Mouse (Mus musculus) skeletal muscle tissue, adult 2 months (tissue): Measurements from ENCODE around the gene Antxr1.
A peak's percentile ranks its signal among the peaks of the same experiment; 100 is the strongest.

Experiments used
- DNase-seq: peaks from one replicate; pipeline ENCODE4 v3.0.0-alpha.2; 2012; ENCODE audit warnings: low read depth, low spot score

The Antxr1 gene

GRCm38 (mm10) chr6:87250701-87251100 is 84.9 kb downstream of the Antxr1 start:
- no peak for DNase-seq

- no peak for DNase-seq
Measured at GRCm38 (mm10) chr6:87248226-87248834, 87.3 kb downstream of the Antxr1 start.

- no peak for DNase-seq
Measured at GRCm38 (mm10) chr6:87244117-87245100, 91.2 kb downstream of the Antxr1 start.

GRCm38 (mm10) chr6:87237260-87237659 is 98.4 kb downstream of the Antxr1 start:
- no peak for DNase-seq

GRCm38 (mm10) chr6:87236061-87236460 is 99.6 kb downstream of the Antxr1 start:
- no peak for DNase-seq

GRCm38 (mm10) chr6:87233111-87233510 is 102.5 kb downstream of the Antxr1 start:
- peak; percentile 36 for DNase-seq

- DNase-seq = no peak
Measured at GRCm38 (mm10) chr6:87230041-87230440, 105.6 kb downstream of the Antxr1 start.

GRCm38 (mm10) chr6:87227940-87228339 is 107.7 kb downstream of the Antxr1 start:
- DNase-seq = no peak

- DNase-seq = no peak
Measured at GRCm38 (mm10) chr6:87226315-87226714, 109.3 kb downstream of the Antxr1 start.

GRCm38 (mm10) chr6:87225286-87225685 is 110.3 kb downstream of the Antxr1 start:
- no peak for DNase-seq

GRCm38 (mm10) chr6:87222854-87223631 is 112.6 kb downstream of the Antxr1 start:
- DNase-seq = no peak

GRCm38 (mm10) chr6:87219061-87219992 is 116.3 kb downstream of the Antxr1 start:
- no peak for DNase-seq

GRCm38 (mm10) chr6:87216114-87216591 is 119.5 kb downstream of the Antxr1 start:
- peak; percentile 45 for DNase-seq

- peak; percentile 60 for DNase-seq
Measured at GRCm38 (mm10) chr6:87213262-87213661, 122.4 kb downstream of the Antxr1 start.

GRCm38 (mm10) chr6:87211551-87211950 is 124.1 kb downstream of the Antxr1 start:
- DNase-seq = no peak

- peak; percentile 87 for DNase-seq
Measured at GRCm38 (mm10) chr6:87207373-87207982, 128.1 kb downstream of the Antxr1 start.

- no peak for DNase-seq
Measured at GRCm38 (mm10) chr6:87206790-87207189, 128.8 kb downstream of the Antxr1 start.

GRCm38 (mm10) chr6:87203467-87203866 is 132.2 kb downstream of the Antxr1 start:
- no peak for DNase-seq

GRCm38 (mm10) chr6:87203065-87203464 is 132.6 kb downstream of the Antxr1 start:
- no peak for DNase-seq

- DNase-seq = no peak
Measured at GRCm38 (mm10) chr6:87202048-87202605, 133.5 kb downstream of the Antxr1 start.
